Mouse (Mus musculus) hindbrain, embryonic 11.5 days (tissue): ENCODE data around the gene Synpr. TPM values are rescaled to one million over a fixed set of nuclear protein-coding genes. Genes with fewer than 3 reads are reported as not detected.
A peak's percentile ranks its signal among the peaks of the same experiment; 100 is the strongest.
"Not testable (repeated sequence)": the region's sequence is repeated elsewhere in the genome, so short reads cannot be mapped to it uniquely, and the experiment has no call there.

Experiments
- ATAC-seq: fragments of 200-750 bp; cut with Nextera tagmentation; 2 replicates; pipeline ENCODE4 v1.8.0; 2017; ENCODE audit warnings: mild to moderate bottlenecking, moderate TSS enrichment, moderate library complexity; ENCODE audit not compliant: low FRiP score
- DNase-seq: peaks from one replicate; pipeline ENCODE4 v3.0.0-alpha.2; 2015; ENCODE audit warnings: low spot score
- H3K27ac ChIP-seq: fragments of 300-500 bp; sonication (generic); 2 replicates; pipeline ENCODE4 v1.5.1; 2014; ENCODE audit warnings: mild to moderate bottlenecking, low read depth, low read length
- H3K27me3 ChIP-seq: fragments of 300-500 bp; sonication (generic); 2 replicates; pipeline ENCODE4 v1.6.1; 2014; ENCODE audit warnings: mild to moderate bottlenecking, low read length, moderate library complexity, mixed read lengths; ENCODE audit not compliant: control insufficient read depth, insufficient read depth
- H3K36me3 ChIP-seq: fragments of 300-500 bp; sonication (generic); 2 replicates; pipeline ENCODE4 v1.6.1; 2014; ENCODE audit warnings: mild to moderate bottlenecking, low read length, moderate library complexity, mixed read lengths; ENCODE audit not compliant: control insufficient read depth, insufficient read depth
- H3K4me1 ChIP-seq: fragments of 300-500 bp; sonication (generic); replicated peaks from 2 replicates; pipeline ENCODE4 v1.6.1; 2014; ENCODE audit warnings: low read length, mixed read lengths; ENCODE audit not compliant: control insufficient read depth, insufficient read depth
- H3K4me2 ChIP-seq: fragments of 300-500 bp; sonication (generic); replicated peaks from 2 replicates; pipeline ENCODE4 v1.6.1; 2014; ENCODE audit warnings: mild to moderate bottlenecking, low read depth, low read length
- H3K4me3 ChIP-seq: fragments of 300-500 bp; sonication (generic); 2 replicates; pipeline ENCODE4 v1.5.1; 2014; ENCODE audit warnings: low read depth, low read length
- H3K9ac ChIP-seq: fragments of 300-500 bp; sonication (generic); 2 replicates; pipeline ENCODE4 v1.6.1; 2014; ENCODE audit warnings: low read depth, low read length
- H3K9me3 ChIP-seq: fragments of 300-500 bp; sonication (generic); 2 replicates; pipeline ENCODE4 v1.6.1; 2016; ENCODE audit warnings: low read length; ENCODE audit not compliant: control insufficient read depth
- WGBS: fragments of 180-500 bp; shearing (Covaris S2); extraction: QIAGEN DNeasy Blood & Tissue Kit; methylation state at CpG from one replicate; pipeline ENCODE4 v1.1.7; 2014; 5-methylcytosine and 5-hydroxymethylcytosine counted together
- polyA plus RNA-seq: library from polyadenylated mRNA; unstranded; fragments of >200 nt; fragmentation: Nextera tagmentation; extraction: Ambion mirVana; gene quantifications from 2 replicates; pipeline ENCODE4 v1.2.1, GENCODE M21; 2014

Synpr gene
- polyA plus RNA-seq = 14.8 and 17.0 TPM in 2 replicates

DNA sequence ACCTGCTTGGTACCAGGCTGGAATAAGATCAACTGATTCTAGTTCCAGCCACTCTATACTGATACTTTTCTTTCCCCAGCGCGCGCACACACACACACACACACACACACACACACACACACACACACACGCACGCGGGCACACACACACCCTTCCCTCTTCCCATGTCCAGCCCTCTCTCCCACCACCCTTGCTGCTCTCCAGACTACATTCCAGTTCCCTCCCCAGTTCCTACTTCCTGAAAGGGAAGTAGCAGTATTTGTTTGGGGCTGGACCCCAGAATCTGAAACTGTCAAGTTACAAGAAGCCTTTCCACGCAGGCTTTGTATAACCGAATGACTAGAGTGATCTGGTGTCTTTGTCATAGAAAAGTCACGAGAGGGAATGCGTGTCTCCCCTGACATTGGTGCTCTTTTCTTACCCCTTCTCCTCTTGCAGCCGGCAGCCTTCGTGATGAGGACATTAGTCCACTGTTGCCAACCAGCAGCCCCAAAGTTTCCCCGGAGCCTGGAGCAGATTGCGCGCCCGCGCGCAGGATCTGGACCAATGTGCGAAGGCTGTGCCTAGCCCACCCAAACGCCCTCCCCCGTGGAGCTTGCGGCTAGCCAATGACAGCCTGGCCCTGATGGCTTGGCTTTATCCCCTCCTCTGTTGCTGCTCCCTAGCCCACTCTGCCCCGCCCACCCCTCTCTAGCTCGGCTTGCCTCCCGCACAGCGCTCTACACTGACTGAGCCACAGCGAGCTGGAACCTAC is at the start of gene Synpr:
Gene Synpr (plus strand): TSS at position 690 of the 754 bp plus-strand sequence.
- H3K9me3 ChIP-seq = no peaks in the 10 kb centered on the region
- no peaks in the 10 kb centered on the region for H3K4me1 ChIP-seq
- no peaks in the 10 kb centered on the region for H3K27me3 ChIP-seq
- ATAC-seq = peak; percentile 100
- H3K27ac ChIP-seq = no peak within 1 kb of the TSS
- peak within 1 kb of the TSS; percentile 35 for H3K4me3 ChIP-seq
- peak within 1 kb of the TSS; percentile 72 for H3K4me2 ChIP-seq
- H3K36me3 ChIP-seq = no peaks in the 10 kb centered on the region
- H3K9ac ChIP-seq = peak within 1 kb of the TSS; percentile 32; the same call in 1 of the 2 replicates
- peak; percentile 85 for DNase-seq
- 5% methylated on average over 26 of the region's 27 CpGs for WGBS

DNA sequence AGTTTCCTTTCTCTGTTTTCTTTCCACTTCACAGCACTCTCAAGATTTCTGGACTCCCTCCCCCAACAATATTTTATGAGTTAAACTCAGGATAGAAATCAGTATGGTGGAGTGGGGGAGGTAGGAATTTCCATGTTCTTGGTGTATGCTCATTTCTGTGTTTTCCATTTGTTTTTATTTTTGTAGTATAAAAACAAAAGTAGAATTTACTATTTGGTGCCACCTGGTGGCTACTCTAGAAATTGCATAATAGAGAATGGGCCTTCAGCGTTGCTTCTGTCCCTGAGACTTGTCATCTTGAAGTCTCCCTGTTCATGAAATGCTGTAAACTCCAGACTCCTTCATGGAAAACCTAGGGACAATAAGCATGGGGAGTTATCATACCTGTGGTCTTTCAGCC is 47.7 kb upstream of the Synpr start:
- DNase-seq (peak; percentile 71), ATAC-seq (no peak)
- H3K27ac ChIP-seq = no peak overlapping the region
- no peak overlapping the region for H3K4me3 ChIP-seq
- H3K4me1 ChIP-seq = no peaks in the 10 kb centered on the region
- WGBS = 12% methylated on average over 1 of the region's 1 CpGs
- no peak overlapping the region for H3K4me2 ChIP-seq
- no peaks in the 10 kb centered on the region for H3K9me3 ChIP-seq
- no peaks in the 10 kb centered on the region for H3K36me3 ChIP-seq
- H3K9ac ChIP-seq = no peak overlapping the region
- no peaks in the 10 kb centered on the region for H3K27me3 ChIP-seq

- H3K36me3 ChIP-seq = no peaks in the 10 kb centered on the region
- no peak overlapping the region for H3K4me2 ChIP-seq
- H3K27me3 ChIP-seq = no peaks in the 10 kb centered on the region
- 63% methylated on average over 4 of the region's 4 CpGs for WGBS
- H3K9ac ChIP-seq = no peak overlapping the region
- no peaks in the 10 kb centered on the region for H3K9me3 ChIP-seq
- H3K4me1 ChIP-seq = no peaks in the 10 kb centered on the region
- no peak overlapping the region for H3K4me3 ChIP-seq
- DNase-seq (no peak), ATAC-seq (no peak)
- H3K27ac ChIP-seq = no peak overlapping the region
These were observed 37.1 kb upstream of the Synpr start for GRCm38 (mm10) chr14:13247431-13247830.

DNA sequence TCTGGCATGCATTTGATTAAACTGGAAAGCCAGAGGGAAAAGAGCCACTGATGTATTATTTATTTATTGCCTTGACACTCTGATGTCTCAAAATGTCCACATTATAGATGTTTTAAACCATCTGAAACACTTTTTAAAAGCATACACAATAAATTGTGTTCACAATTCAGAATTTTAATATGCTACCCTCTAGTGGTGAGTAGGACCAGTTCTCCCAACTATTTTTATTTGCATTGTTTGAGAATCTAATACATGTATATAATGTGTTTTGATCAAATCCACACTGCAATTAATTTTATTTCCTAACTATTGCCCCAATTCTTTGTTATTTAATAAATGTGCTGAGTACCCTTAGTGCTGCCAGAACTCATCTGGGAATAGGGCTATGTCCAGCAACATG is 35.2 kb upstream of the Synpr start:
- ATAC-seq (no peak), DNase-seq (no peak)
- no peaks in the 10 kb centered on the region for H3K4me1 ChIP-seq
- no peak overlapping the region for H3K27ac ChIP-seq
- H3K27me3 ChIP-seq = no peaks in the 10 kb centered on the region
- no peaks in the 10 kb centered on the region for H3K36me3 ChIP-seq
- H3K4me2 ChIP-seq = no peak overlapping the region
- no peak overlapping the region for H3K4me3 ChIP-seq
- H3K9ac ChIP-seq = no peak overlapping the region
- H3K9me3 ChIP-seq = no peaks in the 10 kb centered on the region

DNA sequence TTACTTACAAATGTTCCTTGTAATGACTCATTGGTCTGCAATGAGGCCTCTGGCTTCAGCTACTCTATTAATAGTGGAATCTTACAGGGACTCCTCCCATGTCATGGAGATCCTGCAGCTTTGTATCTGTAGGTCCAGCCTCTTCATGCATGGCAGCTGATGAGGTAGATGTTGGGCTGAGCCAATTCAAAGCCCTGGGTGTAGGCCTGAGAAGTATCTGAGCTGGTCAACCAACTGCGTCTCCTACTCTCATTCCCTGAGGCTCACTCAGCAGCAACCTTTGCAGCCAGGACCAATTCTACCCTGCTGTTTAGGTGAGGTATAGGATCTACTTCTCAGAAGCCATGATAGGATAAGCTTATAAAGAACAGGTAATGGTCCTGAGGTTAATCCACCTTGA is 32.0 kb upstream of the Synpr start:
- ATAC-seq = no peak
- Histone ChIP-seq H3K27me3 (no peaks in the 10 kb centered on the region), H3K4me2 (no peak overlapping the region), H3K27ac (no peak overlapping the region), H3K36me3 (no peaks in the 10 kb centered on the region), H3K9ac (no peak overlapping the region), H3K4me3 (no peak overlapping the region), H3K4me1 (no peaks in the 10 kb centered on the region), H3K9me3 (no peaks in the 10 kb centered on the region)
- no peak for DNase-seq
- 88% methylated on average over 1 of the region's 1 CpGs for WGBS

GRCm38 (mm10) chr14:13254741-13255140 is 29.8 kb upstream of the Synpr start:
- H3K27ac ChIP-seq, H3K9me3 ChIP-seq, H3K27me3 ChIP-seq, H3K4me3 ChIP-seq, H3K36me3 ChIP-seq, ATAC-seq, H3K4me2 ChIP-seq, H3K4me1 ChIP-seq, DNase-seq, H3K9ac ChIP-seq: not testable (repeated sequence)
- WGBS = 73% methylated on average over 2 of the region's 2 CpGs

- WGBS = 60% methylated on average over 1 of the region's 1 CpGs
- no peak for DNase-seq
These were observed 22.2 kb upstream of the Synpr start for GRCm38 (mm10) chr14:13262406-13262805.

DNA sequence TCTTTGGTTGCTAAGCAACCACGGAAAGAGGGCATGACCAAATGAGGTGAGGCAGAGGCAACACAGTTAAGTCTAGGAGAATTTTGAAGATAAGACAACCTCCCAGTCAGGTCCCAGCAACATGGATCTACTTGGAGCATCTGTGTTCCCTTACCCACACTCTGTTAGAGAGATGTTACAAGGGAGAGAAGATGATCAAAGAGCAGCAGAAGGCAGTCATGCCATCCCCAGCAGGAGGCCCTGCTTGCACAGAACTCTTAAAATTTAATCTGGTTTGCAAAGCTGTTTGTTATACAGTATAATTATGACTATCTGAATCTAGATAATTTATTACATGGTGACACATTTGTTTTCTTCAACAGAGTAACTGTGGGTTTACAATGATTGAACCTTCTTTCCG is 18.2 kb upstream of the Synpr start:
- no peak overlapping the region for H3K27ac ChIP-seq
- no peak overlapping the region for H3K4me2 ChIP-seq
- no peaks in the 10 kb centered on the region for H3K9me3 ChIP-seq
- no peak for ATAC-seq
- H3K4me1 ChIP-seq = no peaks in the 10 kb centered on the region
- no peak overlapping the region for H3K9ac ChIP-seq
- no peaks in the 10 kb centered on the region for H3K36me3 ChIP-seq
- H3K27me3 ChIP-seq = no peaks in the 10 kb centered on the region
- 81% methylated on average over 2 of the region's 2 CpGs for WGBS
- no peak overlapping the region for H3K4me3 ChIP-seq
- DNase-seq = no peak

More at GRCm38 (mm10) chr14:13262406-13262805, 22.2 kb upstream of the Synpr start:
- Histone ChIP-seq H3K27me3 (no peaks in the 10 kb centered on the region), H3K4me3 (no peak overlapping the region), H3K27ac (no peak overlapping the region), H3K4me2 (no peak overlapping the region), H3K9ac (no peak overlapping the region), H3K9me3 (no peaks in the 10 kb centered on the region), H3K36me3 (no peaks in the 10 kb centered on the region), H3K4me1 (no peaks in the 10 kb centered on the region)
- no peak for ATAC-seq

GRCm38 (mm10) chr14:13267181-13267580 is 17.4 kb upstream of the Synpr start:
- no peak overlapping the region for H3K9ac ChIP-seq
- 91% methylated on average over 4 of the region's 4 CpGs for WGBS

More at GRCm38 (mm10) chr14:13267181-13267580, 17.4 kb upstream of the Synpr start:
- ATAC-seq (no peak), DNase-seq (no peak)
- no peak overlapping the region for H3K27ac ChIP-seq
- H3K4me3 ChIP-seq = no peak overlapping the region
- no peak overlapping the region for H3K4me2 ChIP-seq
- no peaks in the 10 kb centered on the region for H3K36me3 ChIP-seq
- no peaks in the 10 kb centered on the region for H3K27me3 ChIP-seq
- no peaks in the 10 kb centered on the region for H3K9me3 ChIP-seq
- H3K4me1 ChIP-seq = no peaks in the 10 kb centered on the region
